Mouse (Mus musculus) heart, adult 2 months (tissue): ENCODE measurements at regions not wholly inside any gene's neighbourhood (a gene's known extent, or its start where the extent isn't known, plus 50 kb on each side); places are given as distances from the start of the nearest gene placed in this dataset.

Experiments
- CTCF ChIP-seq: fragments of 200-600 bp; IDR thresholded peaks from 2 replicates; pipeline ENCODE4 v1.8.1; 2022; ENCODE audit warnings: antibody characterized with exemption, mild to moderate bottlenecking, moderate library complexity
- EP300 ChIP-seq: fragments of 200-500 bp; IDR thresholded peaks from 2 replicates; pipeline ENCODE4 v1.6.1; 2011; ENCODE audit warnings: low read depth, low read length, control low read depth; ENCODE audit not compliant: insufficient read depth
- POLR2A ChIP-seq: fragments of 200-500 bp; IDR thresholded peaks from 2 replicates; pipeline ENCODE4 v1.6.1; 2011; ENCODE audit warnings: mild to moderate bottlenecking, low read depth, low read length, control low read depth; ENCODE audit not compliant: insufficient read depth

DNA sequence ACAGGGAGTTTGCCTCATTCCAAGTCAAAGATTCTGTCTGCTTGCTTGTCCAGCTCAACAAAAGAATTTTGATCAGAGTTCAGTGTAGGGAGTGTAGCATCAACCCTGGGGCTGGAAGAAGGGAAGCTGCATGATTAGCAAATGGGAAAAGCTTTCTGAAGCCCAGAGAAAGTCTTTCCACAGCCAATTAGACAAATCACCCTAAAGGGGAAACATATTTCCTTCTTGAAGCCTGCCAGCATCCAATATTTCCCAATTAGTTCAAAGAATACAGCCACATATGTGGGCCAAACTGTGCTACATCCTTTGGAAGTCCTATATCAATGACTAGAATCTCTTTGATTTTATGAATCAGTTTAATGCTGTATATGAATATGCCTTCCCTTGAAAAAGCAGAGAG lies 326.2 kb downstream of the Rnd3 start:
- TF ChIP-seq POLR2A (no peak), CTCF (no peak), EP300 (no peak)
